Mouse (Mus musculus) layer of hippocampus, adult 9-10 months (tissue): ENCODE results near the gene Hyal1.

ENCODE experiments used
- DNase-seq: peaks from one replicate; pipeline ENCODE4 v3.0.0; 2022; ENCODE audit warnings: low spot score

Gene Hyal1

GRCm38 (mm10) chr9:107617461-107617860 is 40.7 kb downstream of the Hyal1 start:
- DNase-seq = no peak

GRCm38 (mm10) chr9:107618098-107618497 is 41.4 kb downstream of the Hyal1 start:
- DNase-seq = no peak

- no peak for DNase-seq
These were observed 42.2 kb downstream of the Hyal1 start for GRCm38 (mm10) chr9:107618778-107619545.

GRCm38 (mm10) chr9:107619546-107619879 is 42.8 kb downstream of the Hyal1 start:
- no peak for DNase-seq

- DNase-seq = no peak
These were observed 44.2 kb downstream of the Hyal1 start for GRCm38 (mm10) chr9:107620954-107621353.

- no peak for DNase-seq
These were observed 47.8 kb downstream of the Hyal1 start for GRCm38 (mm10) chr9:107624539-107624938.

GRCm38 (mm10) chr9:107624951-107625350 is 48.2 kb downstream of the Hyal1 start:
- no peak for DNase-seq

GRCm38 (mm10) chr9:107625351-107626128 is 48.8 kb downstream of the Hyal1 start:
- no peak for DNase-seq

- no peak for DNase-seq
These were observed 49.6 kb downstream of the Hyal1 start for GRCm38 (mm10) chr9:107626158-107626843.

- DNase-seq = no peak
These were observed 50.1 kb downstream of the Hyal1 start for GRCm38 (mm10) chr9:107626844-107627277.

- DNase-seq = no peak
These were observed 50.9 kb downstream of the Hyal1 start for GRCm38 (mm10) chr9:107627387-107628255.

GRCm38 (mm10) chr9:107628721-107629410 is 52.1 kb downstream of the Hyal1 start:
- no peak for DNase-seq

GRCm38 (mm10) chr9:107629411-107629730 is 52.6 kb downstream of the Hyal1 start:
- DNase-seq = no peak

- no peak for DNase-seq
These were observed 53.2 kb downstream of the Hyal1 start for GRCm38 (mm10) chr9:107629901-107630425.

GRCm38 (mm10) chr9:107630576-107630975 is 53.8 kb downstream of the Hyal1 start:
- DNase-seq = no peak
